Mouse (Mus musculus) megakaryocyte progenitor cell, adult 5-6 weeks (primary cell): ENCODE data around the gene Grxcr1. TPM values are rescaled to one million over a fixed set of nuclear protein-coding genes. Genes with fewer than 3 reads are reported as not detected.

Experiments
- ATAC-seq: replicated peaks from 2 replicates; pipeline ENCODE4 v1.8.0; 2016; ENCODE audit warnings: mild to moderate bottlenecking, moderate TSS enrichment, inconsistent platforms; ENCODE audit not compliant: poor library complexity
- total RNA-seq, 2 experiments: library from RNA; stranded (forward) in 1 of 2; stranded (reverse) in 1 of 2; fragments of 157-497, 149-512 nt in 1 of 2; fragments of 200-1000 nt in 1 of 2; gene quantifications; 2 replicates each; pipeline versions ENCODE4 v1.2.3 to v1.2.4; 2015 to 2017

Gene Grxcr1
- total RNA-seq (2015) (not detected in 2 replicates), total RNA-seq (2017) (not detected in 2 replicates)

GRCm38 (mm10) chr5:68031744-68032143 is at the start of gene Grxcr1:
Grxcr1 (plus strand) TSS chr5:68031835.
- ATAC-seq, result no peak

- peak; percentile 76 for ATAC-seq
These were observed 49.6 kb upstream of the Grxcr1 start for GRCm38 (mm10) chr5:67981946-67982526.

GRCm38 (mm10) chr5:67990426-67990825 is 41.2 kb upstream of the Grxcr1 start:
- no peak for ATAC-seq

- ATAC-seq, result peak; percentile 93
These were observed 29.0 kb upstream of the Grxcr1 start for GRCm38 (mm10) chr5:68002611-68003010.

- no peak for ATAC-seq
These were observed 27.7 kb upstream of the Grxcr1 start for GRCm38 (mm10) chr5:68003904-68004303.

- ATAC-seq, result no peak
These were observed 27.2 kb upstream of the Grxcr1 start for GRCm38 (mm10) chr5:68004419-68004818.

GRCm38 (mm10) chr5:68007074-68007473 is 24.6 kb upstream of the Grxcr1 start:
- peak; percentile 50 for ATAC-seq

GRCm38 (mm10) chr5:68011569-68011968 is 20.1 kb upstream of the Grxcr1 start:
- ATAC-seq, result no peak

- peak; percentile 100 for ATAC-seq
These were observed 19.0 kb upstream of the Grxcr1 start for GRCm38 (mm10) chr5:68012618-68013017.

GRCm38 (mm10) chr5:68020870-68021269 is 10.8 kb upstream of the Grxcr1 start:
- peak; percentile 55 for ATAC-seq

GRCm38 (mm10) chr5:68026658-68027422 is 4.8 kb upstream of the Grxcr1 start:
- ATAC-seq, result peak; percentile 61

GRCm38 (mm10) chr5:68027474-68027873 is 4.2 kb upstream of the Grxcr1 start:
- ATAC-seq, result peak; percentile 39; the same call in 1 of the 2 replicates

GRCm38 (mm10) chr5:68033345-68033744 is 1.7 kb downstream of the Grxcr1 start:
- ATAC-seq, result peak; percentile 97

- ATAC-seq, result peak; percentile 93
These were observed 7.4 kb downstream of the Grxcr1 start for GRCm38 (mm10) chr5:68039077-68039476.

GRCm38 (mm10) chr5:68043339-68043738 is 11.7 kb downstream of the Grxcr1 start:
- peak; percentile 78 for ATAC-seq

- peak; percentile 79 for ATAC-seq
These were observed 17.1 kb downstream of the Grxcr1 start for GRCm38 (mm10) chr5:68048783-68049182.

- ATAC-seq, result peak; percentile 88
These were observed 17.9 kb downstream of the Grxcr1 start for GRCm38 (mm10) chr5:68049536-68049935.

GRCm38 (mm10) chr5:68051101-68051500 is 19.5 kb downstream of the Grxcr1 start:
- no peak for ATAC-seq

- ATAC-seq, result peak; percentile 86
These were observed 25.9 kb downstream of the Grxcr1 start for GRCm38 (mm10) chr5:68057574-68057973.

- ATAC-seq, result no peak
These were observed 37.1 kb downstream of the Grxcr1 start for GRCm38 (mm10) chr5:68068694-68069093.

GRCm38 (mm10) chr5:68070308-68070707 is 38.7 kb downstream of the Grxcr1 start:
- ATAC-seq, result no peak

GRCm38 (mm10) chr5:68071857-68072256 is 40.2 kb downstream of the Grxcr1 start:
- no peak for ATAC-seq
